Mouse (Mus musculus) frontal cortex, postnatal 36 days (tissue): ENCODE results near the gene Isg15.
"Not testable (repeated sequence)": the region's sequence is repeated elsewhere in the genome, so short reads cannot be mapped to it uniquely, and the experiment has no call there.

Experiments
- DNase-seq, 2 experiments: peaks; one replicate each; pipeline ENCODE4 v3.0.0; 2022; ENCODE audit warnings: low spot score in 2 of 2

Gene Isg15

GRCm38 (mm10) chr4:156154771-156155170 is 45.8 kb downstream of the Isg15 start:
- no peak for DNase-seq

- DNase-seq = not testable (repeated sequence)
These were observed 49.7 kb downstream of the Isg15 start for GRCm38 (mm10) chr4:156150887-156151286.
